Mouse (Mus musculus) c-Kit-positive CD71-negative TER-119-negative erythroid progenitor cells, embryonic 14.5 days (primary cell): ENCODE results near the gene Gsx2.
A peak's percentile ranks its signal among the peaks of the same experiment; 100 is the strongest.

Experiments used
- DNase-seq: peaks from one replicate; pipeline ENCODE4 v3.0.0-alpha.2; 2013; ENCODE audit warnings: low read depth

Gene Gsx2

DNA sequence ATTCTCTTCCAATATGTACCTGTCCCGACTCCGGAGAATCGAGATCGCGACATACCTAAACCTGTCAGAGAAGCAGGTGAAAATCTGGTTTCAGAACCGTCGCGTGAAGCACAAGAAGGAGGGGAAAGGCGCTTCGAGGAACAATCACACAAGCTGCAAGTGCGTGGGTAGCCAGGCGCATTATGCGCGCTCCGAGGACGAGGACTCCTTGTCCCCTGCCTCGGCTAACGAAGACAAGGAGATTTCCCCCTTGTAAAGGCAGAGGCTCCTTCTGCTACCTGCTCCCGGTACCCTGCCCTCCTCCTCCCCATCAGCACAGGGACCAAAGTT lies 1.6 kb downstream of the Gsx2 start:
- DNase-seq = no peak

DNA sequence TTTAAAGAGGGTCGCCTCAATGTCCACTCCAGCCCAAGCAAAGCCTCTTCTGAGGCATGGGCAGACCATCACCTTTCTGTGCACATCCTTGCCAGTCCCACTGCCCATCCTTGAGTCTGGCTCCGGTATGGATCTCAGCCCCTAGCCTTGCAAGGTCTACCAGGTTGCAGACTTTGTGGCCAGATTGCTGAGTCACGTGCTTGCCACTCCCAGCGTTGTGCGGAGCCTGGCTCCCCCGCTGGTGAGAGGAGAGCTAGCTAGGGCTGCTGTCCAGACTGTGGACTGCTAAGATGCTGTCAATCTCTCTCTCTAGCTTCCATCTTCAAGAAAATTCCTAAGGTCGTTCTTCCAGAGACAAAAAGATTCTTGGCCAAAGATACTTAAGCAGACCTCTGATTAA lies 4.2 kb downstream of the Gsx2 start:
- no peak for DNase-seq

DNA sequence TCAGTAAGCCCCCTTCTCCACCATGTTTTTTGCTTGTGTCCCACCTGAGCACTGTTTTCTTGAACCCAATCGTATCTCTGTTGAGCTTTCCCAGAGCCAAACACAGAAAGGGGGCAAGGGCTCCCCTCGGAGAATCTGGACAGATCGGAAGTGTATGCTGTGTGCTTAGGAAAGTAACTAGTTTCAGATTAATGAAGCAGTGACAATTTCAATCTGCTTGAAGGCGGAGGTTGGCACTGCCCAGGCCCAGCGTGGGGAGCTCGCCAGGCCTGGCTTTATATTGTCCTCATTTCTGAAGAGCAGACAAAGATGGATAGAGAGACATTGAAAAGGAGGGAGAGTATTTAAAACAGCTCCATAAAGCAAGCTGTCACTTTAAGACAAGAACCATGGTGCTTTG lies 7.0 kb downstream of the Gsx2 start:
- DNase-seq = no peak

DNA sequence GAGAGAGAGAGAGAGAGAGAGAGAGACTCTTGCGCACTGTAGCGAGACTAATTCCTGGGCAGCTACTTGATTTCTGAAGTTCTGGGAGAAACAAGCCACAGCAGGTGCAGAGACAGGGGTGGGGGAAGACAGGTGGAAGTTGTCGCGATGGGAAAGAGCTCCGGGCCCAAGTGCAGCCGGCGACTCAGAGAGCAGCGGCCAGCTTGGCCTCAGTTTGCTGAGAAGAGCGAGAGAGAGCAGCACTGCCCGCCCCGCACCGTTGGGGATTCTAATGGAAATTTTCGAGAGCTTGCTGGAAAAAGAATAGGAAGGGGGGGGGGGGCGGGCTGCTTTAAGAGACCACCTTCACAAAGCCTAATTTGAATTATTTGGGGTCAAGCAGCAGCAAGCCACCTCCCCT lies 7.7 kb downstream of the Gsx2 start:
- DNase-seq = no peak

- DNase-seq = no peak
Observed at GRCm38 (mm10) chr5:75083591-75084392, 8.4 kb downstream of the Gsx2 start.

- DNase-seq = no peak
Observed at GRCm38 (mm10) chr5:75084393-75084870, 9.0 kb downstream of the Gsx2 start.

GRCm38 (mm10) chr5:75084871-75085520 lies 9.6 kb downstream of the Gsx2 start:
- DNase-seq = no peak

GRCm38 (mm10) chr5:75085521-75085875 lies 10.1 kb downstream of the Gsx2 start:
- no peak for DNase-seq

DNA sequence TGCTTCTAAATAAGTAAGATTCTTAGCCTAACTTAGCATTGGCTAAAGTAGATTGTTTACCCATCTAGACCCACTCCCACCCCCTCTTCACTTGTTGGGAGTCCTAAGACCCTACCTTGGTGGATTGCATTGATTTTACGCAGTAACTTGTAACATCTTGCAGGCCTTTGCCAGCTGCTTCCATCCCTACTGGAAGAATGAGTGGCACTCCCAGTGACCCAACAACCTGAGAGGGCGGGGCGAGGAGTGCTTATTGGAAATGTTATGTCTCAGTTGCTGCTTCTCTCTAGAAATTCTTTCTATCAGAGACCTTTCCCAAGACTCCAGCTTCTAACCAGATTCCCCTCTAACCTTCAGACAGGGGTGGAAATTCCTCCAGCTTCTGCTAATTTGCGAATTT lies 10.5 kb downstream of the Gsx2 start:
- no peak for DNase-seq

GRCm38 (mm10) chr5:75106511-75106910 lies 31.1 kb downstream of the Gsx2 start:
- DNase-seq = no peak

GRCm38 (mm10) chr5:75109368-75109767 lies 34.0 kb downstream of the Gsx2 start:
- no peak for DNase-seq

DNA sequence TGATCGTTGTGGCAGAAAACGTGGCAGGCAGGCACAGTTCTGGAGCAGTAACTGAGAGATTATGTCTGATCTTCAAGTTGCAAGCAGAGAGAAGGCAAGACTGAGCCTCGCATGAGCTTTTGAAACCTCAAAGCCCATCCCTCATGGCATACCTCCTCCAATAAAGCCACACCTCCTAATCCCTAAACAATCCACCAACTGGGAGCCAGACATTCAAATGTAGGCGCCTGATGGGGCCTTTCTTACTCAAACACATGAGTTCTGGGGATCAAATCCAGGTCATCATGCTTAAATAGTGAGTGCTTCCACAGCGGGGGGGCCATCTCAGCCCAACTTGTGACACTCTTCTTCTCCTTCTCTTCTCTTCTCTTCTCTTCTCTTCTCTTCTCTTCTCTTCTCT lies 36.4 kb downstream of the Gsx2 start:
- DNase-seq = no peak

GRCm38 (mm10) chr5:75118840-75119239 lies 43.4 kb downstream of the Gsx2 start:
- DNase-seq = peak; percentile 28

GRCm38 (mm10) chr5:75121646-75122045 lies 46.2 kb downstream of the Gsx2 start:
- DNase-seq = no peak
